Mouse (Mus musculus): ENCODE results near the gene Samd13. TPM values are rescaled to one million over a fixed set of nuclear protein-coding genes. Genes with fewer than 3 reads are reported as not detected.

Samd13 gene
- total and polyA plus RNA-seq, 3 experiments: 0.09 to 2.1 TPM; not detected in 1

DNA sequence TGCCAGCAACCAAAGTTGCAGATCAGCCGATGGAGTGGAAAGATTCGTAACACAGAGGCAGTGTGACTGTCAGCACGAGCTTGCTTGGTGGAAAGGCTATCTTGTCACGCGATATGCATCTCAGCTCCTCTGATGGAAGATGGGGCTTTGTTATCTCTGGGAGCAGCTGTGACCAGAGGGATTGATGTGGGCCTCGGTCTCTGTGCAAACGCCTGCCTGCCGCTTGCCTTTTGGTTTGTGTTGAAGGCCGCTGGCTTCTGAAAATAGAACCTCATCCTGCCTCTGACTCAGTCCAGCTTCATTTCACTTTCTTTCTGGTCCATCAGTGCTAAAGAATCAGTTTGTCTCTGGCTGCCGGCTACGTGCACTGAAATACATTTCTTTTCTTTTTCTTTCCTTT, 13.6 kb upstream of the Samd13 start:
- Histone ChIP-seq H3K4me3 (ENCODE audit: low read depth, low read length) (peak overlapping the region; percentile 47; the same call in 1 of the 2 replicates), H3K4me1 (ENCODE audit: insufficient read depth, low read depth, low read length) (peaks cover 60% of the 10 kb centered on the region), H3K9me3 (replicated peaks) (no peaks in the 10 kb centered on the region), H3K27me3 (ENCODE audit: insufficient read depth, low read length) (no peaks in the 10 kb centered on the region; the same call in 1 of the 2 replicates), H3K36me3 (replicated peaks) (no peaks in the 10 kb centered on the region)
- peak; percentile 82 for ATAC-seq (ENCODE audit: extremely low read depth, insufficient number of reproducible peaks, low FRiP score, poor library complexity, severe bottlenecking)
- TF ChIP-seq GATA1 (IDR thresholded peaks at IDR 0.05; ENCODE audit: borderline replicate concordance, low read length) (no peak), GATA2 (IDR thresholded peaks at IDR 0.05; ENCODE audit: borderline replicate concordance, low read depth, low read length) (peak; percentile 88; the same call in 1 of the 2 replicates), CTCF (IDR thresholded peaks at IDR 0.05; ENCODE audit: low read depth, low read length) (no peak), TAL1 (conservative IDR thresholded peaks at IDR 0.05; ENCODE audit: low read depth, low read length) (peak; percentile 92)
- DNase-seq (ENCODE audit: low spot score): peak; percentile 59

- Histone ChIP-seq H3K27me3 (ENCODE audit: insufficient read depth, low read length) (no peaks in the 10 kb centered on the region; the same call in 1 of the 2 replicates), H3K4me1 (ENCODE audit: insufficient read depth, low read depth, low read length) (peaks cover 29% of the 10 kb centered on the region), H3K9me3 (replicated peaks) (no peaks in the 10 kb centered on the region), H3K4me3 (ENCODE audit: low read depth, low read length) (no peak overlapping the region), H3K36me3 (replicated peaks) (no peaks in the 10 kb centered on the region)
- DNase-seq (ENCODE audit: low spot score) (no peak), ATAC-seq (ENCODE audit: extremely low read depth, insufficient number of reproducible peaks, low FRiP score, poor library complexity, severe bottlenecking) (no peak)
- TF ChIP-seq GATA1 (IDR thresholded peaks at IDR 0.05; ENCODE audit: borderline replicate concordance, low read length) (no peak), GATA2 (IDR thresholded peaks at IDR 0.05; ENCODE audit: borderline replicate concordance, low read depth, low read length) (no peak), POLR2AphosphoS5 (IDR thresholded peaks at IDR 0.05; ENCODE audit: insufficient replicate concordance, low read depth, low read length) (no peak), TAL1 (conservative IDR thresholded peaks at IDR 0.05; ENCODE audit: low read depth, low read length) (no peak), CTCF (IDR thresholded peaks at IDR 0.05; ENCODE audit: low read depth, low read length) (no peak)
Measured at GRCm38 (mm10) chr3:146692547-146692946, 7.2 kb upstream of the Samd13 start.

DNA sequence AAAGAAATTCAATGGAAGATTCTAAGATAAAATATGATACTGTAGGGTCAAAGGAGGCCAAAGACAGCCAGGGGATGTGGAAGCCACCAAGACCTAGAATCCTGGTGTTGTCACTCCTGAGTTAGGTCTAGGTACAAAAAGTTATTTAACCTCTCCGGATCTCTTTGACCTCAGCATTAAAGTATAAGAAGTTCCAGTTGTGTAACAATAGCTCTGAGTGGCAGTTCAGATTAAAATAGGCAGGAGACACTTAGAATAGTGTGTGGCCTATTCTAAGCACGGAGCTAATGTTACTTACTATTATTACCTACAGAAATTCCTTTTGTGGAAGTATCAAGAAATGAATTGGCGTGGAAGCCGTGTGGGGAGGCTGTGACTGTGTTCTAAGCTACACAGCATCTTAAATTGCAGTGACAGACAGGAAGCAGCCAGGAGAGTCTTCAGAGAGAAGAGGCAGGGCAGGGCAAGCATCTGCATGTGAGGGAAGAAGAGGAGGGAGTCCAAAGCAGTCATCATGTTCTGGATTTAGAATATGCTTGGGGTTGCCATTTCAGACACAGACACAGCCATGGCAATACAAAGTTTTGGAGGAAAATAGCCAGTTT, 1.8 kb upstream of the Samd13 start:
- TF ChIP-seq GATA1 (IDR thresholded peaks at IDR 0.05; ENCODE audit: borderline replicate concordance, low read length) (no peak), CTCF (IDR thresholded peaks at IDR 0.05; ENCODE audit: low read depth, low read length) (no peak), POLR2AphosphoS5 (IDR thresholded peaks at IDR 0.05; ENCODE audit: insufficient replicate concordance, low read depth, low read length) (no peak), TAL1 (conservative IDR thresholded peaks at IDR 0.05; ENCODE audit: low read depth, low read length) (no peak), GATA2 (IDR thresholded peaks at IDR 0.05; ENCODE audit: borderline replicate concordance, low read depth, low read length) (no peak)
- H3K9me3 ChIP-seq (replicated peaks): 0 out of 2 replicates have a peak, but pooled peaks cover 3% of the 10 kb centered on the region
- peaks cover 3% of the 10 kb centered on the region for H3K36me3 ChIP-seq (replicated peaks)
- no peaks in the 10 kb centered on the region for H3K27me3 ChIP-seq (ENCODE audit: insufficient read depth, low read length)
- DNase-seq (ENCODE audit: low spot score) (no peak), ATAC-seq (ENCODE audit: extremely low read depth, insufficient number of reproducible peaks, low FRiP score, poor library complexity, severe bottlenecking) (no peak)
- no peak overlapping the region for H3K4me3 ChIP-seq (ENCODE audit: low read depth, low read length)
- H3K4me1 ChIP-seq (ENCODE audit: insufficient read depth, low read depth, low read length): peaks cover 48% of the 10 kb centered on the region

GRCm38 (mm10) chr3:146686428-146686827, 1.0 kb upstream of the Samd13 start:
- ATAC-seq (ENCODE audit: extremely low read depth, insufficient number of reproducible peaks, low FRiP score, poor library complexity, severe bottlenecking) (peak; percentile 94), DNase-seq (ENCODE audit: low spot score) (peak; percentile 53)
- peak; percentile 61 for TF ChIP-seq TAL1 (conservative IDR thresholded peaks at IDR 0.05; ENCODE audit: low read depth, low read length)
- 0 out of 2 replicates have a peak, but pooled peaks have one; percentile 80 for TF ChIP-seq GATA2 (IDR thresholded peaks at IDR 0.05; ENCODE audit: borderline replicate concordance, low read depth, low read length)
- no peak for TF ChIP-seq CTCF (IDR thresholded peaks at IDR 0.05; ENCODE audit: low read depth, low read length)
- Histone ChIP-seq H3K27me3 (ENCODE audit: insufficient read depth, low read length) (no peaks in the 10 kb centered on the region), H3K9me3 (replicated peaks) (0 out of 2 replicates have a peak, but pooled peaks cover 3% of the 10 kb centered on the region), H3K36me3 (replicated peaks) (peaks cover 3% of the 10 kb centered on the region), H3K4me1 (ENCODE audit: insufficient read depth, low read depth, low read length) (peaks cover 51% of the 10 kb centered on the region), H3K4me3 (ENCODE audit: low read depth, low read length) (peak overlapping the region; percentile 42; the same call in 1 of the 2 replicates)

DNA sequence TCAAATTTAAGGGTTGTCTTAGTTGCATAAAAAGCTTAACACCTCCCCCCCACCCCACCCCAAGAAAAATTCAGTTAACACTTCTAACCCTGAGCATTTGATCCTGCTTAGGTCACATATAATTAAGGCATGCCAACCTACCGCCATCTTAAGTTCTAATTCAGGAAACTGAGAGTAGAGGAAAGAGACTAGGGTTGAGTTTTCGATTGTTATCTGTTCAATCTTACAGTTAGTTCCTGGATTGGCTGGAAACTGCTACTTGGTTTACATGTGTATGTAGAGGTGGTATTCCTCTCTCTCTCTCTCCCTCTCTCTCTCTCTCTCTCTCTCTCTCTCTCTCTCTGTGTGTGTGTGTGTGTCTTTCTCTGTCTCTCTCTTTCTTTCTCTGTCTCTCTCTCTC, 2.3 kb downstream of the Samd13 start:
- no peak for DNase-seq (ENCODE audit: low spot score)
- peaks cover 60% of the 10 kb centered on the region for H3K4me1 ChIP-seq (ENCODE audit: insufficient read depth, low read depth, low read length)
- 0 out of 2 replicates have a peak, but pooled peaks cover 3% of the 10 kb centered on the region for H3K9me3 ChIP-seq (replicated peaks)
- no peak overlapping the region for H3K4me3 ChIP-seq (ENCODE audit: low read depth, low read length)
- no peaks in the 10 kb centered on the region for H3K27me3 ChIP-seq (ENCODE audit: insufficient read depth, low read length)
- TF ChIP-seq TAL1 (conservative IDR thresholded peaks at IDR 0.05; ENCODE audit: low read depth, low read length) (no peak), POLR2AphosphoS5 (IDR thresholded peaks at IDR 0.05; ENCODE audit: insufficient replicate concordance, low read depth, low read length) (no peak), GATA2 (IDR thresholded peaks at IDR 0.05; ENCODE audit: borderline replicate concordance, low read depth, low read length) (no peak), CTCF (IDR thresholded peaks at IDR 0.05; ENCODE audit: low read depth, low read length) (no peak), GATA1 (IDR thresholded peaks at IDR 0.05; ENCODE audit: borderline replicate concordance, low read length) (no peak)
- H3K36me3 ChIP-seq (replicated peaks): peaks cover 10% of the 10 kb centered on the region
- ATAC-seq (ENCODE audit: extremely low read depth, insufficient number of reproducible peaks, low FRiP score, poor library complexity, severe bottlenecking): no peak

- H3K27me3 ChIP-seq (ENCODE audit: insufficient read depth, low read length): no peaks in the 10 kb centered on the region
- 0 out of 2 replicates have a peak, but pooled peaks cover 3% of the 10 kb centered on the region for H3K9me3 ChIP-seq (replicated peaks)
- H3K4me1 ChIP-seq (ENCODE audit: insufficient read depth, low read depth, low read length): peaks cover 52% of the 10 kb centered on the region
- no peak overlapping the region for H3K4me3 ChIP-seq (ENCODE audit: low read depth, low read length)
- no peak for ATAC-seq (ENCODE audit: extremely low read depth, insufficient number of reproducible peaks, low FRiP score, poor library complexity, severe bottlenecking)
- no peak for DNase-seq (ENCODE audit: low spot score)
- H3K36me3 ChIP-seq (replicated peaks): peaks cover 10% of the 10 kb centered on the region
- TF ChIP-seq CTCF (IDR thresholded peaks at IDR 0.05; ENCODE audit: low read depth, low read length) (no peak), TAL1 (conservative IDR thresholded peaks at IDR 0.05; ENCODE audit: low read depth, low read length) (no peak), GATA2 (IDR thresholded peaks at IDR 0.05; ENCODE audit: borderline replicate concordance, low read depth, low read length) (no peak), GATA1 (IDR thresholded peaks at IDR 0.05; ENCODE audit: borderline replicate concordance, low read length) (no peak), POLR2AphosphoS5 (IDR thresholded peaks at IDR 0.05; ENCODE audit: insufficient replicate concordance, low read depth, low read length) (no peak)
Measured at GRCm38 (mm10) chr3:146682140-146682651, 3.2 kb downstream of the Samd13 start.

All from G1E (cell line).